Mouse (Mus musculus) liver, postnatal 0 days (tissue): ENCODE data around the gene Gpc6. TPM values are rescaled to one million over a fixed set of nuclear protein-coding genes. Genes with fewer than 3 reads are reported as not detected.
"Not testable (repeated sequence)": the region's sequence is repeated elsewhere in the genome, so short reads cannot be mapped to it uniquely, and the experiment has no call there.

ENCODE experiments used
- ATAC-seq: fragments of 200-750 bp; cut with Nextera tagmentation; 2 replicates; pipeline ENCODE4 v1.8.0; 2017; ENCODE audit warnings: mild to moderate bottlenecking, moderate library complexity
- DNase-seq: peaks from one replicate; pipeline ENCODE4 v3.0.0-alpha.2; 2016
- H3K27ac ChIP-seq: fragments of 300-500 bp; sonication (generic); 2 replicates; pipeline ENCODE4 v1.5.1; 2014; ENCODE audit warnings: antibody characterized with exemption, moderate library complexity, mild to moderate bottlenecking, low read depth
- H3K27me3 ChIP-seq: fragments of 300-500 bp; sonication (generic); 2 replicates; pipeline ENCODE4 v1.6.1; 2014; ENCODE audit warnings: low read length, control low read depth, mixed read lengths; ENCODE audit not compliant: insufficient read depth
- H3K36me3 ChIP-seq: fragments of 300-500 bp; sonication (generic); replicated peaks from 2 replicates; pipeline ENCODE4 v1.6.1; 2014; ENCODE audit warnings: mild to moderate bottlenecking, control low read depth, low read length, moderate library complexity, mixed read lengths; ENCODE audit not compliant: insufficient read depth
- H3K4me1 ChIP-seq: fragments of 300-500 bp; sonication (generic); 2 replicates; pipeline ENCODE4 v1.6.1; 2014; ENCODE audit warnings: antibody characterized with exemption, mild to moderate bottlenecking, control low read depth; ENCODE audit not compliant: insufficient read depth
- H3K4me2 ChIP-seq: fragments of 300-500 bp; sonication (generic); 2 replicates; pipeline ENCODE4 v1.6.1; 2014; ENCODE audit warnings: low read depth, mild to moderate bottlenecking, low read length, moderate library complexity, mixed read lengths
- H3K4me3 ChIP-seq: fragments of 300-500 bp; sonication (generic); 2 replicates; pipeline ENCODE4 v1.5.1; 2014; ENCODE audit warnings: low read depth, low read length
- H3K9ac ChIP-seq: fragments of 300-500 bp; sonication (generic); replicated peaks from 2 replicates; pipeline ENCODE4 v1.6.1; 2014; ENCODE audit warnings: mild to moderate bottlenecking, moderate library complexity
- H3K9me3 ChIP-seq: fragments of 300-500 bp; sonication (generic); 2 replicates; pipeline ENCODE4 v1.6.1; 2016; ENCODE audit warnings: mild to moderate bottlenecking, control low read depth, low read length, mixed read lengths
- CTCF ChIP-seq: sonication (generic); IDR thresholded peaks from 2 replicates; pipeline ENCODE4 v1.5.1; 2016; ENCODE audit warnings: antibody characterized with exemption, low read depth
- EP300 ChIP-seq: IDR thresholded peaks from 2 replicates; pipeline ENCODE4 v1.6.1; 2016; ENCODE audit warnings: antibody characterized with exemption, low read depth, mild to moderate bottlenecking
- WGBS: fragments of 180-500 bp; shearing (Covaris S2); extraction: QIAGEN DNeasy Blood & Tissue Kit; methylation state at CpG from one replicate; pipeline ENCODE4 v1.1.7; 2014; ENCODE audit not compliant: insufficient replicate concordance; 5-methylcytosine and 5-hydroxymethylcytosine counted together
- polyA plus RNA-seq: library from polyadenylated mRNA; unstranded; fragments of >200 nt; fragmentation: Nextera tagmentation; extraction: Ambion mirVana; gene quantifications from 2 replicates; pipeline ENCODE4 v1.2.1, GENCODE M21; 2015

Gpc6 gene
- polyA plus RNA-seq, 1 experiment from 2014 or later = 4.8 TPM

GRCm38 (mm10) chr14:117410511-117410910 is 485.4 kb downstream of the Gpc6 start:
- DNase-seq = no peak
- H3K27ac ChIP-seq = no peak overlapping the region
- H3K4me3 ChIP-seq = no peak overlapping the region
- H3K4me2 ChIP-seq = no peak overlapping the region
- no peak overlapping the region for H3K9ac ChIP-seq
- no peak for ATAC-seq
- H3K27me3 ChIP-seq = no peaks in the 10 kb centered on the region
- no peaks in the 10 kb centered on the region for H3K4me1 ChIP-seq
- WGBS = 92% methylated on average over 2 of the region's 2 CpGs
- TF ChIP-seq CTCF (no peak), EP300 (no peak)
- H3K9me3 ChIP-seq = no peaks in the 10 kb centered on the region
- no peaks in the 10 kb centered on the region for H3K36me3 ChIP-seq

- TF ChIP-seq CTCF = no peak
- no peak for TF ChIP-seq EP300
- H3K27me3 ChIP-seq = no peaks in the 10 kb centered on the region
- no peak overlapping the region for H3K27ac ChIP-seq
- no peak overlapping the region for H3K4me3 ChIP-seq
- H3K9me3 ChIP-seq = no peaks in the 10 kb centered on the region
- no peak overlapping the region for H3K9ac ChIP-seq
- no peak overlapping the region for H3K4me2 ChIP-seq
- H3K4me1 ChIP-seq = no peaks in the 10 kb centered on the region
- DNase-seq (no peak), ATAC-seq (no peak)
- no peaks in the 10 kb centered on the region for H3K36me3 ChIP-seq
Measured at GRCm38 (mm10) chr14:117415045-117415444, 489.9 kb downstream of the Gpc6 start.

GRCm38 (mm10) chr14:117419561-117420218 is 494.6 kb downstream of the Gpc6 start:
- Histone ChIP-seq H3K27me3 (no peaks in the 10 kb centered on the region), H3K4me3 (no peak overlapping the region), H3K4me1 (no peaks in the 10 kb centered on the region), H3K36me3 (no peaks in the 10 kb centered on the region), H3K9me3 (no peaks in the 10 kb centered on the region), H3K27ac (no peak overlapping the region), H3K9ac (no peak overlapping the region), H3K4me2 (no peak overlapping the region)
- TF ChIP-seq CTCF (no peak), EP300 (no peak)
- 80% methylated on average over 6 of the region's 6 CpGs for WGBS
- DNase-seq (no peak), ATAC-seq (no peak)

GRCm38 (mm10) chr14:117421170-117421569 is 496.1 kb downstream of the Gpc6 start:
- Histone ChIP-seq H3K4me1 (no peaks in the 10 kb centered on the region), H3K9ac (no peak overlapping the region), H3K4me2 (no peak overlapping the region), H3K27ac (no peak overlapping the region), H3K4me3 (no peak overlapping the region), H3K36me3 (no peaks in the 10 kb centered on the region), H3K9me3 (no peaks in the 10 kb centered on the region), H3K27me3 (no peaks in the 10 kb centered on the region)
- WGBS = 61% methylated on average over 3 of the region's 3 CpGs
- no peak for DNase-seq
- no peak for TF ChIP-seq EP300
- no peak for TF ChIP-seq CTCF
- no peak for ATAC-seq

GRCm38 (mm10) chr14:117426116-117426515 is 501.0 kb downstream of the Gpc6 start:
- no peak overlapping the region for H3K27ac ChIP-seq
- H3K9ac ChIP-seq = no peak overlapping the region
- no peaks in the 10 kb centered on the region for H3K27me3 ChIP-seq
- ATAC-seq (no peak), DNase-seq (no peak)
- no peak overlapping the region for H3K4me3 ChIP-seq
- TF ChIP-seq EP300 (no peak), CTCF (no peak)
- no peak overlapping the region for H3K4me2 ChIP-seq
- H3K36me3 ChIP-seq = no peaks in the 10 kb centered on the region
- H3K4me1 ChIP-seq = no peaks in the 10 kb centered on the region
- WGBS = 45% methylated on average over 7 of the region's 7 CpGs
- H3K9me3 ChIP-seq = no peaks in the 10 kb centered on the region

GRCm38 (mm10) chr14:117427776-117428175 is 502.7 kb downstream of the Gpc6 start:
- Histone ChIP-seq H3K4me3 (no peak overlapping the region), H3K4me1 (no peaks in the 10 kb centered on the region), H3K9me3 (no peaks in the 10 kb centered on the region), H3K27ac (no peak overlapping the region), H3K9ac (no peak overlapping the region), H3K4me2 (no peak overlapping the region), H3K27me3 (no peaks in the 10 kb centered on the region), H3K36me3 (no peaks in the 10 kb centered on the region)
- DNase-seq (no peak), ATAC-seq (no peak)
- whole genome bisulfite sequencing = 51% methylated on average over 3 of the region's 3 CpGs
- TF ChIP-seq EP300 = no peak
- no peak for TF ChIP-seq CTCF

GRCm38 (mm10) chr14:117435739-117436138 is 510.6 kb downstream of the Gpc6 start:
- no peaks in the 10 kb centered on the region for H3K4me1 ChIP-seq
- no peak for ATAC-seq
- no peak overlapping the region for H3K4me2 ChIP-seq
- whole genome bisulfite sequencing = 83% methylated on average over 13 of the region's 13 CpGs
- no peak overlapping the region for H3K4me3 ChIP-seq
- no peaks in the 10 kb centered on the region for H3K9me3 ChIP-seq
- H3K36me3 ChIP-seq = no peaks in the 10 kb centered on the region; the same call in 1 of the 2 replicates
- no peak overlapping the region for H3K27ac ChIP-seq
- H3K9ac ChIP-seq = no peak overlapping the region
- no peak for DNase-seq
- H3K27me3 ChIP-seq = no peaks in the 10 kb centered on the region
- TF ChIP-seq CTCF = no peak
- no peak for TF ChIP-seq EP300

- H3K4me3 ChIP-seq, H3K9ac ChIP-seq, DNase-seq, H3K27me3 ChIP-seq, H3K9me3 ChIP-seq, H3K4me1 ChIP-seq, H3K36me3 ChIP-seq, ATAC-seq, H3K4me2 ChIP-seq, H3K27ac ChIP-seq: not testable (repeated sequence)
- WGBS = 83% methylated on average over 2 of the region's 2 CpGs
Measured at GRCm38 (mm10) chr14:117446675-117447231, 521.6 kb downstream of the Gpc6 start.
